Mouse (Mus musculus) frontal cortex, postnatal 14 days (tissue): ENCODE data around the gene Col28a1.

Experiments used
- DNase-seq, 2 experiments: peaks; one replicate each; pipeline ENCODE4 v3.0.0; 2022; ENCODE audit warnings: low spot score in 2 of 2

The Col28a1 gene

GRCm38 (mm10) chr6:8192517-8192916, at the start of gene Col28a1:
Col28a1 (minus strand) TSS chr6:8192617.
- DNase-seq, result no peak

GRCm38 (mm10) chr6:8228596-8228995, 36.2 kb upstream of the Col28a1 start:
- DNase-seq, result no peak

- no peak for DNase-seq
Observed at GRCm38 (mm10) chr6:8227035-8227434, 34.6 kb upstream of the Col28a1 start.

GRCm38 (mm10) chr6:8210661-8211060, 18.2 kb upstream of the Col28a1 start:
- no peak for DNase-seq

GRCm38 (mm10) chr6:8209866-8210186, 17.4 kb upstream of the Col28a1 start:
- DNase-seq, result no peak

GRCm38 (mm10) chr6:8209047-8209865, 16.8 kb upstream of the Col28a1 start, which contains the start of gene Mios:
Mios (plus strand) TSS chr6:8209222.
- peak; percentile 68 to 70 for DNase-seq

GRCm38 (mm10) chr6:8189917-8190316, 2.5 kb downstream of the Col28a1 start:
- DNase-seq, result no peak

- DNase-seq, result no peak
Observed at GRCm38 (mm10) chr6:8188599-8189233, 3.7 kb downstream of the Col28a1 start.

GRCm38 (mm10) chr6:8178397-8178941, 13.9 kb downstream of the Col28a1 start:
- no peak for DNase-seq

- DNase-seq, result no peak
Observed at GRCm38 (mm10) chr6:8176116-8176515, 16.3 kb downstream of the Col28a1 start.

GRCm38 (mm10) chr6:8175346-8175745, 17.1 kb downstream of the Col28a1 start:
- no peak for DNase-seq

- no peak for DNase-seq
Observed at GRCm38 (mm10) chr6:8174062-8174461, 18.4 kb downstream of the Col28a1 start.

- DNase-seq, result no peak
Observed at GRCm38 (mm10) chr6:8172101-8172500, 20.3 kb downstream of the Col28a1 start.

- no peak for DNase-seq
Observed at GRCm38 (mm10) chr6:8164741-8165140, 27.7 kb downstream of the Col28a1 start.

- no peak for DNase-seq
Observed at GRCm38 (mm10) chr6:8160001-8160400, 32.4 kb downstream of the Col28a1 start.

- DNase-seq, result no peak
Observed at GRCm38 (mm10) chr6:8157121-8157520, 35.3 kb downstream of the Col28a1 start.

GRCm38 (mm10) chr6:8152551-8153361, 39.7 kb downstream of the Col28a1 start:
- no peak for DNase-seq

GRCm38 (mm10) chr6:8148916-8149315, 43.5 kb downstream of the Col28a1 start:
- DNase-seq, result no peak

GRCm38 (mm10) chr6:8141881-8142280, 50.5 kb downstream of the Col28a1 start:
- DNase-seq, result no peak

GRCm38 (mm10) chr6:8130149-8130548, 62.3 kb downstream of the Col28a1 start:
- DNase-seq, result no peak

GRCm38 (mm10) chr6:8128164-8128563, 64.3 kb downstream of the Col28a1 start:
- no peak for DNase-seq

GRCm38 (mm10) chr6:8126545-8126944, 65.9 kb downstream of the Col28a1 start:
- DNase-seq, result no peak
